Mouse (Mus musculus) neural tube, embryonic 15.5 days (tissue): ENCODE results near the gene Fam53b. TPM values are rescaled to one million over a fixed set of nuclear protein-coding genes. Genes with fewer than 3 reads are reported as not detected.
A peak's percentile ranks its signal among the peaks of the same experiment; 100 is the strongest.

ENCODE experiments used
- ATAC-seq: fragments of 200-750 bp; cut with Nextera tagmentation; 2 replicates; pipeline ENCODE4 v1.8.0; 2017; ENCODE audit warnings: mild to moderate bottlenecking, moderate TSS enrichment, moderate library complexity; ENCODE audit not compliant: low FRiP score
- H3K27ac ChIP-seq: fragments of 300-500 bp; sonication (generic); replicated peaks from 2 replicates; pipeline ENCODE4 v1.5.1; 2015; ENCODE audit warnings: mild to moderate bottlenecking, inconsistent platforms
- H3K27me3 ChIP-seq: fragments of 300-500 bp; sonication (generic); replicated peaks from 2 replicates; pipeline ENCODE4 v1.6.1; 2015; ENCODE audit warnings: inconsistent platforms
- H3K36me3 ChIP-seq: fragments of 300-500 bp; sonication (generic); 2 replicates; pipeline ENCODE4 v1.6.1; 2015; ENCODE audit warnings: inconsistent platforms
- H3K4me1 ChIP-seq: fragments of 300-500 bp; sonication (generic); 2 replicates; pipeline ENCODE4 v1.6.1; 2015; ENCODE audit warnings: inconsistent platforms
- H3K4me2 ChIP-seq: fragments of 300-500 bp; sonication (generic); 2 replicates; pipeline ENCODE4 v1.6.1; 2015; ENCODE audit warnings: inconsistent platforms, mild to moderate bottlenecking, moderate library complexity
- H3K4me3 ChIP-seq: fragments of 300-500 bp; sonication (generic); replicated peaks from 2 replicates; pipeline ENCODE4 v1.5.1; 2015; ENCODE audit warnings: mild to moderate bottlenecking, inconsistent platforms
- H3K9ac ChIP-seq: fragments of 300-500 bp; sonication (generic); replicated peaks from 2 replicates; pipeline ENCODE4 v1.6.1; 2015; ENCODE audit warnings: mild to moderate bottlenecking, inconsistent platforms
- H3K9me3 ChIP-seq: fragments of 300-500 bp; sonication (generic); replicated peaks from 2 replicates; pipeline ENCODE4 v1.6.1; 2016; ENCODE audit warnings: inconsistent platforms
- WGBS: fragments of 180-500 bp; shearing (Covaris S2); methylation state at CpG from one replicate; pipeline ENCODE4 v1.1.7; 2015; ENCODE audit warnings: mixed read lengths; 5-methylcytosine and 5-hydroxymethylcytosine counted together
- polyA plus RNA-seq: library from polyadenylated mRNA; unstranded; fragments of >200 nt; fragmentation: Nextera tagmentation; extraction: Ambion mirVana; gene quantifications from 2 replicates; pipeline ENCODE4 v1.2.1, GENCODE M21; 2015

Gene Fam53b
- polyA plus RNA-seq: 12.4 and 14.2 TPM in 2 replicates

DNA sequence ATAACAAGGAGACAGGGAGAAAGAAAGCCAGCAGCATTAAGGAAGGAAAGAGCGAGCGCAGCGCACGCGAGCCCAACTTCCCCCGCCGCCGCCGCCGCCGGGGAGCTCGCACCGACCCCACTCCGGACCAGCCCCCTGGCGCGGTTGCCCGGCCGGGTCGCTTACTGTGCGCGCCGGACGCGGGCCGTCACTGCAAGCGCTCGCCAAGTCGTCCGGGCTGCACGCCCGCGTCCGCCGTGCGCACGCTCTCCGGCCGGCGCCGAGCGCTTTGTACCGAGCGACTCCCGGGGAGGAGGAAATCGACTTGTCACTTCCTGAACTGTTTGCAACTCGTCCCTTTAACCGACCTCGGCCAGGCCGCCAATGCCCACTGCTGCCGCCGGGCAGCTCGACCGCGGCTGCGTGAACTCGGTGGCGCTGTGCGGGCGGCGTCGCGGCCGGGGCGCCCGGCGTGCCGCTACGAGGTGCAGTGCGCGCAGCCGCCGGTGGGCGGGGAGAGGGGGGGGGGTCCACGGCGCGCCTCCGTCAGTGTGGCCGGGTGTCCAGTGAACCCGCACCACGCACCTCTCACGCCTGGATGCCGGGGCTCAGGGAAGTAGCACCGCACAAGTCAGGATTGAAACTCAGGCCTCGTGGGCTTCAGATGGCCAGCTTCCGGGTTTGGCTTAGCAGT lies at the start of gene Fam53b:
TSS of gene Fam53b (minus strand) at position 471 of the 673 bp plus-strand sequence.
- Histone ChIP-seq H3K9ac (peak within 1 kb of the TSS; percentile 70), H3K36me3 (no peaks in the 10 kb centered on the region), H3K4me1 (peaks cover 50% of the 10 kb centered on the region), H3K4me3 (peak within 1 kb of the TSS; percentile 74), H3K27ac (peak within 1 kb of the TSS; percentile 86), H3K9me3 (no peaks in the 10 kb centered on the region), H3K4me2 (peak within 1 kb of the TSS; percentile 89), H3K27me3 (no peaks in the 10 kb centered on the region; the same call in 1 of the 2 replicates)
- WGBS: under 1% methylated on average over 80 of the region's 85 CpGs
- peak; percentile 77 for ATAC-seq

DNA sequence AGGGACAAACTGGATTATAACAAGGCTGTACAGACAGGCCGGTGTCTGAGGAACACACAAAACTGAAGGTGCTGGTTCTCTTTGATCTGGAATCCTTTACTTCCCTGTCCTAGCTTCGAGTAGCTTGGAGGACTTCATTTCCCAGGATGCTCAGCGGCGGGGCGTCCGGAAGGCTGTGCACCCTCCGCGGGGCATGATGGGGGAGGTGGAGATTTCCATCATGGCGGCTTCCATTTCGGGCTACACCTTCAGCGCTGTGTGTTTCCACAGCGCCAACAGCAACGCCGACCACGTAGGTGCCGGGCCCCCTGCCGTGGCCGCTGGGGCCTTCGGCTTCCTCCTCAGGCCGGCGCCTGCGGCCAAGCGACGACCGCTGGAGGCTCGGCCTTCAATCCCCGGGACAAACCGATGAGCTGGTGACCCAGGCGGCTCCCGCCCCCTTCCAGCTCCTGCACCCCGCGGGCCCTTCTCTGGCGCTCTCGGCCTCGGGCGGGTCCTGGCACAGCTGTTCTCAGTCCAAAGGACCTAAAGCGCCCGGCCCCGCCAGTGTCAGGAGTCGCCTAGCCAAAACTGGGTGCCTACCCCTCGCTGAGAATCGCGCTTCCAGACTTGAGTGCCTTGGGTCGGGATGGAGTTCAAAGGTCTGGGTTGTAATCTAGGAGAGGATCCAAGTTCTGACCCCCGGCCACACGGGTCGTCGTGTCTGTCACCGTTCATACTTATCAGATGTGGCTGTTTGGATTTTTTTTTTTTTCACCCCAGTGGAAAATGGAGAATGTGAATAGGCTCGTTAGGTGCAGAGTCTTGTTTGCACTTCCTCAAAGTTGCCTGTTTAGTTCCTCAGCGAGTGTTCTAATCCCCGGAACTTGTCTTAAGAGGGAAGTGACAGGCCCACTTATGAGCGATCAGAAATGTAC lies 45.6 kb upstream of the Fam53b start, which contains the start of gene Abraxas2:
TSS of gene Abraxas2 (plus strand) at position 184 of the 917 bp plus-strand sequence.
- WGBS: 1% methylated on average over 53 of the region's 53 CpGs
- ATAC-seq: peak; percentile 95
- no peaks in the 10 kb centered on the region for H3K36me3 ChIP-seq

GRCm38 (mm10) chr7:132858043-132858608 lies 44.4 kb upstream of the Fam53b start:
- Histone ChIP-seq H3K9me3 (no peaks in the 10 kb centered on the region), H3K4me3 (no peak overlapping the region), H3K27me3 (no peaks in the 10 kb centered on the region), H3K36me3 (no peaks in the 10 kb centered on the region), H3K27ac (no peak overlapping the region), H3K9ac (no peak overlapping the region), H3K4me1 (peaks cover 26% of the 10 kb centered on the region), H3K4me2 (no peak overlapping the region)
- no peak for ATAC-seq
- WGBS: 71% methylated on average over 5 of the region's 5 CpGs

More for the DNA sequence above, 45.6 kb upstream of the Fam53b start, which contains the start of gene Abraxas2:
- Histone ChIP-seq H3K4me1 (peaks cover 26% of the 10 kb centered on the region), H3K9ac (peak within 1 kb of the TSS; percentile 74), H3K9me3 (no peaks in the 10 kb centered on the region), H3K27ac (peak within 1 kb of the TSS; percentile 80), H3K4me3 (peak within 1 kb of the TSS; percentile 68), H3K27me3 (no peaks in the 10 kb centered on the region), H3K4me2 (peak within 1 kb of the TSS; percentile 76)

DNA sequence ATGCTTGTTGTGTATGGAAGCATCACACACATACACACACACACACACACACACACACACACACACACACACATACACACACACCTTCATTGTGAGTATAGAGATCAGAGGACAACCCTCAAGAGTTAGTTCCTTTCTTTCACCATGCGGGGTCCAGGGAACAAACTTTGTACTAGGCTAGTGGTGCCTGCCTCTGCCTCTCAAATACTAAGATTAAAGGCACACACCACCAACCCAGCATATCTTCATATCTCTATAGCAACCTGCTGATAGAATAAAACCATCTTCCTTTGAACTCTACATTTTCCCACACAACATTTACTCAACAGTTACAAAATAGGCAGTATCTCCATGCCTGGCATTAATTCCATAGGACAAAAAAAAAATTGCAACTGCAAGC lies 42.4 kb upstream of the Fam53b start:
- peaks cover 28% of the 10 kb centered on the region for H3K4me1 ChIP-seq
- H3K4me3 ChIP-seq: no peak overlapping the region
- no peaks in the 10 kb centered on the region for H3K27me3 ChIP-seq
- H3K36me3 ChIP-seq: no peaks in the 10 kb centered on the region
- no peak overlapping the region for H3K9ac ChIP-seq
- no peaks in the 10 kb centered on the region for H3K9me3 ChIP-seq
- WGBS: 86% methylated on average over 1 of the region's 1 CpGs
- ATAC-seq: no peak
- no peak overlapping the region for H3K4me2 ChIP-seq
- no peak overlapping the region for H3K27ac ChIP-seq

DNA sequence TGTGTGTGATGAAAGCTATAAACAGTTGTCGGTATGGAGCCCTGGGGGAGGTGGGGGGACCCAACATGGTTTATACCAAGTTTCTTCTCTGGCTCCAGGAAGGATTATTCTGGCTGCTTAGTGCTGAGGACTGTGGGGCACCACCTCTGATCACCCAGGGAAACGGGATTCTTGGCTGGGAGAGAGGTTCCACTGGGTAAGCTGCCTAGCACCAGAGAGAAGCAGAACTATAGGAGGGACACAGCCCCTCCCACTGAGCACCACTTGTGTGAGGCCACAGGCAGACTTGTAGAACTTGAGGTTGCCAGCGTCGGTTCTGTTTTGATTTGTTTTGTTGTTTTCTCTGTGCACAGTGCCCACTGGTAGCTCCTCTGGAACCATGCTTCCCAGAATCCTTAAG lies 40.3 kb upstream of the Fam53b start:
- Histone ChIP-seq H3K36me3 (peaks cover 12% of the 10 kb centered on the region), H3K4me1 (peaks cover 17% of the 10 kb centered on the region), H3K4me3 (no peak overlapping the region), H3K9me3 (no peaks in the 10 kb centered on the region), H3K27me3 (no peaks in the 10 kb centered on the region), H3K4me2 (no peak overlapping the region), H3K27ac (0 out of 2 replicates have a peak overlapping the region, but pooled peaks have one; percentile 98), H3K9ac (no peak overlapping the region)
- no peak for ATAC-seq
- 70% methylated on average over 4 of the region's 4 CpGs for WGBS

- no peaks in the 10 kb centered on the region for H3K27me3 ChIP-seq
- WGBS: 78% methylated on average over 6 of the region's 6 CpGs
- H3K4me2 ChIP-seq: no peak overlapping the region
- peaks cover 14% of the 10 kb centered on the region for H3K4me1 ChIP-seq
- H3K36me3 ChIP-seq: peaks cover 17% of the 10 kb centered on the region
- ATAC-seq: no peak
- no peak overlapping the region for H3K4me3 ChIP-seq
- H3K9ac ChIP-seq: no peak overlapping the region
- no peaks in the 10 kb centered on the region for H3K9me3 ChIP-seq
- peak overlapping the region; percentile 98 for H3K27ac ChIP-seq
These were observed 39.7 kb upstream of the Fam53b start for GRCm38 (mm10) chr7:132853361-132853760.

GRCm38 (mm10) chr7:132852173-132852844 lies 38.6 kb upstream of the Fam53b start, which contains the start of gene Eef1akmt2:
Gene Eef1akmt2, minus strand, starts transcription at chr7:132852673.
- peak within 1 kb of the TSS; percentile 91 for H3K9ac ChIP-seq
- H3K4me2 ChIP-seq: peak within 1 kb of the TSS; percentile 65
- peak within 1 kb of the TSS; percentile 76 for H3K4me3 ChIP-seq
- peak within 1 kb of the TSS; percentile 98 for H3K27ac ChIP-seq
- WGBS: under 1% methylated on average over 37 of the region's 37 CpGs
- ATAC-seq: peak; percentile 94
- H3K4me1 ChIP-seq: peaks cover 14% of the 10 kb centered on the region
- H3K9me3 ChIP-seq: no peaks in the 10 kb centered on the region
- no peaks in the 10 kb centered on the region for H3K27me3 ChIP-seq
- H3K36me3 ChIP-seq: peaks cover 23% of the 10 kb centered on the region

GRCm38 (mm10) chr7:132843152-132843551 lies 29.5 kb upstream of the Fam53b start:
- no peak overlapping the region for H3K4me2 ChIP-seq
- no peak for ATAC-seq
- 95% methylated on average over 3 of the region's 3 CpGs for WGBS
- H3K4me3 ChIP-seq: no peak overlapping the region
- no peak overlapping the region for H3K9ac ChIP-seq
- H3K27me3 ChIP-seq: no peaks in the 10 kb centered on the region
- no peaks in the 10 kb centered on the region for H3K4me1 ChIP-seq
- H3K27ac ChIP-seq: no peak overlapping the region
- peaks cover 19% of the 10 kb centered on the region for H3K36me3 ChIP-seq
- no peaks in the 10 kb centered on the region for H3K9me3 ChIP-seq

- 93% methylated on average over 1 of the region's 1 CpGs for WGBS
- Histone ChIP-seq H3K9ac (no peak overlapping the region), H3K4me3 (no peak overlapping the region), H3K27ac (no peak overlapping the region), H3K27me3 (no peaks in the 10 kb centered on the region), H3K4me1 (no peaks in the 10 kb centered on the region), H3K36me3 (peaks cover 16% of the 10 kb centered on the region), H3K4me2 (no peak overlapping the region), H3K9me3 (no peaks in the 10 kb centered on the region)
- no peak for ATAC-seq
These were observed 28.8 kb upstream of the Fam53b start for GRCm38 (mm10) chr7:132842455-132842854.

DNA sequence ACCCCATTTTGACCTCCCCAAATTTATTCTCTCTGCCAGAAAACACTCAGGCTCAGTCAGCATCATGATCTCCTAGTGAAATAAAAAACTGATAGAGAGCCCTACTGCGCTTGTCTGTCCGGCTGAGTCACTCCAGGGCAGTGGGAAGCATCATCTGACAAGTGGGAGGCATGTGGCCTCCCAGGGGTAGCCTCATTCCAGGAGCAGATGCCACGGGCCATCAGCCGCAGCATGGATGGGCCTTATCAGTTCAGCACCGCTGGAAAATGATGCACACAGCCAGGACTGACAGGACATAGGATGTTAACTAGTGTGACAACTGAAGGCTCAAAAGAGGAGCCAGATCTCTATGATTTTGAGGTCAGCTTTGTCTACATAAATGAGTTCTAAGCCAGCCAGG lies 27.6 kb upstream of the Fam53b start:
- Histone ChIP-seq H3K4me3 (no peak overlapping the region), H3K4me1 (no peaks in the 10 kb centered on the region), H3K27me3 (no peaks in the 10 kb centered on the region), H3K9ac (no peak overlapping the region), H3K4me2 (no peak overlapping the region), H3K36me3 (peaks cover 16% of the 10 kb centered on the region), H3K27ac (no peak overlapping the region), H3K9me3 (no peaks in the 10 kb centered on the region)
- 77% methylated on average over 5 of the region's 5 CpGs for WGBS
- no peak for ATAC-seq

- ATAC-seq: no peak
- peaks cover 3% of the 10 kb centered on the region; the same call in 1 of the 2 replicates for H3K4me1 ChIP-seq
- whole genome bisulfite sequencing: 50% methylated on average over 4 of the region's 4 CpGs
- no peaks in the 10 kb centered on the region for H3K27me3 ChIP-seq
- H3K9me3 ChIP-seq: no peaks in the 10 kb centered on the region
- H3K4me2 ChIP-seq: no peak overlapping the region
- no peak overlapping the region for H3K4me3 ChIP-seq
- H3K36me3 ChIP-seq: peaks cover 40% of the 10 kb centered on the region
- H3K9ac ChIP-seq: no peak overlapping the region
- H3K27ac ChIP-seq: no peak overlapping the region
These were observed 17.3 kb upstream of the Fam53b start for GRCm38 (mm10) chr7:132830955-132831354.
